Mouse (Mus musculus): ENCODE results near the gene Anks1b. TPM values are rescaled to one million over a fixed set of nuclear protein-coding genes. Genes with fewer than 3 reads are reported as not detected.

The Anks1b gene
- total and polyA plus RNA-seq, 3 experiments = 0.11 TPM; not detected in 2

- DNase-seq (ENCODE audit: low spot score) (no peak), ATAC-seq (ENCODE audit: extremely low read depth, insufficient number of reproducible peaks, low FRiP score, poor library complexity, severe bottlenecking) (no peak)
- TF ChIP-seq TAL1 (conservative IDR thresholded peaks at IDR 0.05; ENCODE audit: low read depth, low read length) (no peak), POLR2AphosphoS5 (IDR thresholded peaks at IDR 0.05; ENCODE audit: insufficient replicate concordance, low read depth, low read length) (no peak), GATA2 (IDR thresholded peaks at IDR 0.05; ENCODE audit: borderline replicate concordance, low read depth, low read length) (no peak), GATA1 (IDR thresholded peaks at IDR 0.05; ENCODE audit: borderline replicate concordance, low read length) (no peak), CTCF (IDR thresholded peaks at IDR 0.05; ENCODE audit: low read depth, low read length) (no peak)
- H3K4me1 ChIP-seq (ENCODE audit: insufficient read depth, low read depth, low read length) = no peaks in the 10 kb centered on the region
- no peak overlapping the region for H3K4me3 ChIP-seq (ENCODE audit: low read depth, low read length)
- no peaks in the 10 kb centered on the region for H3K36me3 ChIP-seq (replicated peaks)
- H3K9me3 ChIP-seq (replicated peaks) = no peaks in the 10 kb centered on the region
- no peaks in the 10 kb centered on the region for H3K27me3 ChIP-seq (ENCODE audit: insufficient read depth, low read length)
Observed at GRCm38 (mm10) chr10:89838834-89839233, 34.5 kb upstream of the Anks1b start.

GRCm38 (mm10) chr10:89850951-89851350 lies 22.4 kb upstream of the Anks1b start:
- ATAC-seq (ENCODE audit: extremely low read depth, insufficient number of reproducible peaks, low FRiP score, poor library complexity, severe bottlenecking) (no peak), DNase-seq (ENCODE audit: low spot score) (no peak)
- H3K9me3 ChIP-seq (replicated peaks) = 0 out of 2 replicates have a peak, but pooled peaks cover 2% of the 10 kb centered on the region
- H3K4me3 ChIP-seq (ENCODE audit: low read depth, low read length) = no peak overlapping the region
- no peak for TF ChIP-seq POLR2AphosphoS5 (IDR thresholded peaks at IDR 0.05; ENCODE audit: insufficient replicate concordance, low read depth, low read length)
- no peak for TF ChIP-seq CTCF (IDR thresholded peaks at IDR 0.05; ENCODE audit: low read depth, low read length)
- TF ChIP-seq GATA1 (IDR thresholded peaks at IDR 0.05; ENCODE audit: borderline replicate concordance, low read length) = no peak
- no peak for TF ChIP-seq GATA2 (IDR thresholded peaks at IDR 0.05; ENCODE audit: borderline replicate concordance, low read depth, low read length)
- no peak for TF ChIP-seq TAL1 (conservative IDR thresholded peaks at IDR 0.05; ENCODE audit: low read depth, low read length)
- no peaks in the 10 kb centered on the region for H3K36me3 ChIP-seq (replicated peaks)
- H3K4me1 ChIP-seq (ENCODE audit: insufficient read depth, low read depth, low read length) = no peaks in the 10 kb centered on the region
- no peaks in the 10 kb centered on the region for H3K27me3 ChIP-seq (ENCODE audit: insufficient read depth, low read length)

- ATAC-seq (ENCODE audit: extremely low read depth, insufficient number of reproducible peaks, low FRiP score, poor library complexity, severe bottlenecking) = no peak
- DNase-seq (ENCODE audit: low spot score) = no peak
- no peaks in the 10 kb centered on the region for H3K4me1 ChIP-seq (ENCODE audit: insufficient read depth, low read depth, low read length)
- H3K27me3 ChIP-seq (ENCODE audit: insufficient read depth, low read length) = no peaks in the 10 kb centered on the region
- H3K36me3 ChIP-seq (replicated peaks) = no peaks in the 10 kb centered on the region
- no peak for TF ChIP-seq GATA1 (IDR thresholded peaks at IDR 0.05; ENCODE audit: borderline replicate concordance, low read length)
- no peak for TF ChIP-seq CTCF (IDR thresholded peaks at IDR 0.05; ENCODE audit: low read depth, low read length)
- TF ChIP-seq GATA2 (IDR thresholded peaks at IDR 0.05; ENCODE audit: borderline replicate concordance, low read depth, low read length) = no peak
- TF ChIP-seq TAL1 (conservative IDR thresholded peaks at IDR 0.05; ENCODE audit: low read depth, low read length) = no peak
- TF ChIP-seq POLR2AphosphoS5 (IDR thresholded peaks at IDR 0.05; ENCODE audit: insufficient replicate concordance, low read depth, low read length) = no peak
- H3K4me3 ChIP-seq (ENCODE audit: low read depth, low read length) = no peak overlapping the region
- H3K9me3 ChIP-seq (replicated peaks) = no peaks in the 10 kb centered on the region
Observed at GRCm38 (mm10) chr10:89855251-89855875, 17.9 kb upstream of the Anks1b start.

GRCm38 (mm10) chr10:89856286-89856685 lies 17.0 kb upstream of the Anks1b start:
- DNase-seq (ENCODE audit: low spot score) = no peak
- TF ChIP-seq GATA1 (IDR thresholded peaks at IDR 0.05; ENCODE audit: borderline replicate concordance, low read length) = no peak
- TF ChIP-seq TAL1 (conservative IDR thresholded peaks at IDR 0.05; ENCODE audit: low read depth, low read length) = no peak
- TF ChIP-seq POLR2AphosphoS5 (IDR thresholded peaks at IDR 0.05; ENCODE audit: insufficient replicate concordance, low read depth, low read length) = no peak
- TF ChIP-seq CTCF (IDR thresholded peaks at IDR 0.05; ENCODE audit: low read depth, low read length) = no peak
- TF ChIP-seq GATA2 (IDR thresholded peaks at IDR 0.05; ENCODE audit: borderline replicate concordance, low read depth, low read length) = no peak
- Histone ChIP-seq H3K36me3 (replicated peaks) (no peaks in the 10 kb centered on the region), H3K4me3 (ENCODE audit: low read depth, low read length) (no peak overlapping the region), H3K27me3 (ENCODE audit: insufficient read depth, low read length) (no peaks in the 10 kb centered on the region), H3K9me3 (replicated peaks) (no peaks in the 10 kb centered on the region), H3K4me1 (ENCODE audit: insufficient read depth, low read depth, low read length) (no peaks in the 10 kb centered on the region)
- ATAC-seq (ENCODE audit: extremely low read depth, insufficient number of reproducible peaks, low FRiP score, poor library complexity, severe bottlenecking) = no peak

GRCm38 (mm10) chr10:89868211-89868610 lies 5.1 kb upstream of the Anks1b start:
- ATAC-seq (ENCODE audit: extremely low read depth, insufficient number of reproducible peaks, low FRiP score, poor library complexity, severe bottlenecking) = no peak
- Histone ChIP-seq H3K4me3 (ENCODE audit: low read depth, low read length) (no peak overlapping the region), H3K27me3 (ENCODE audit: insufficient read depth, low read length) (no peaks in the 10 kb centered on the region), H3K9me3 (replicated peaks) (peaks cover 3% of the 10 kb centered on the region), H3K36me3 (replicated peaks) (no peaks in the 10 kb centered on the region), H3K4me1 (ENCODE audit: insufficient read depth, low read depth, low read length) (no peaks in the 10 kb centered on the region)
- no peak for DNase-seq (ENCODE audit: low spot score)
- TF ChIP-seq GATA1 (IDR thresholded peaks at IDR 0.05; ENCODE audit: borderline replicate concordance, low read length) = no peak
- TF ChIP-seq TAL1 (conservative IDR thresholded peaks at IDR 0.05; ENCODE audit: low read depth, low read length) = no peak
- no peak for TF ChIP-seq POLR2AphosphoS5 (IDR thresholded peaks at IDR 0.05; ENCODE audit: insufficient replicate concordance, low read depth, low read length)
- no peak for TF ChIP-seq CTCF (IDR thresholded peaks at IDR 0.05; ENCODE audit: low read depth, low read length)
- TF ChIP-seq GATA2 (IDR thresholded peaks at IDR 0.05; ENCODE audit: borderline replicate concordance, low read depth, low read length) = no peak

- H3K27me3 ChIP-seq (ENCODE audit: insufficient read depth, low read length) = no peaks in the 10 kb centered on the region
- peaks cover 4% of the 10 kb centered on the region for H3K9me3 ChIP-seq (replicated peaks)
- TF ChIP-seq POLR2AphosphoS5 (IDR thresholded peaks at IDR 0.05; ENCODE audit: insufficient replicate concordance, low read depth, low read length) (no peak), CTCF (IDR thresholded peaks at IDR 0.05; ENCODE audit: low read depth, low read length) (no peak)
- H3K4me1 ChIP-seq (ENCODE audit: insufficient read depth, low read depth, low read length) = no peaks in the 10 kb centered on the region
- H3K4me3 ChIP-seq (ENCODE audit: low read depth, low read length) = no peak overlapping the region
- DNase-seq (ENCODE audit: low spot score) = no peak
- H3K36me3 ChIP-seq (replicated peaks) = no peaks in the 10 kb centered on the region
- ATAC-seq (ENCODE audit: extremely low read depth, insufficient number of reproducible peaks, low FRiP score, poor library complexity, severe bottlenecking) = no peak
Observed at GRCm38 (mm10) chr10:89868836-89869235, 4.5 kb upstream of the Anks1b start.

Data from G1E (cell line).